In genomic region chr17:56474311-56474830, GRCm38 (mm10) we compare ENCODE assay signal across 8 mouse cellular contexts. TPM values are rescaled to one million over a fixed set of nuclear protein-coding genes. Genes with fewer than 3 reads are reported as not detected.
DNase-seq lines count a peak whose midpoint lies in the region; ATAC-seq lines count a peak whose summit lies in the region.

No protein-coding gene starts in this region.

- peaks cover 16% of the 10 kb centered on the region for H3K27me3 ChIP-seq in neural tube, embryonic 11.5 days (ENCODE audit: control insufficient read depth, insufficient read depth, low read length)
- peaks cover 72% of the 10 kb centered on the region for H3K27me3 ChIP-seq in limb, embryonic 10.5 days (ENCODE audit: low read depth, poor library complexity, severe bottlenecking)

- DNase-seq in adrenal gland, adult (ENCODE audit: inconsistent age in 2 of 2, low spot score in 1 of 2): peak; percentile 50 to 80
- no peak for DNase-seq in adrenal gland, adult 18-20 months (ENCODE audit: low spot score in 2 of 2)
- DNase-seq in neural tube, embryonic 11.5 days (ENCODE audit: low spot score): peak; percentile 51
- no peak for DNase-seq in neural tube, embryonic 10.5 days (ENCODE audit: extremely low spot score, low spot score)
- no peak for DNase-seq in limb, embryonic 10.5 days (ENCODE audit: low spot score)
- DNase-seq in right cerebral cortex, postnatal 25 days: peak; percentile 44
- no peak for DNase-seq in layer of hippocampus, adult 9-10 months (ENCODE audit: low spot score)
- DNase-seq in urinary bladder, adult 2 months (ENCODE audit: low spot score): no peak

- no peaks in the 10 kb centered on the region for H3K9me3 ChIP-seq in neural tube, embryonic 11.5 days (ENCODE audit: control insufficient read depth, low read length)
- H3K9me3 ChIP-seq in limb, embryonic 10.5 days (replicated peaks): no peaks in the 10 kb centered on the region

- 4% methylated on average over 32 of the region's 32 CpGs for WGBS in neural tube, embryonic 11.5 days
- WGBS in limb, embryonic 10.5 days: 6% methylated on average over 32 of the region's 32 CpGs

- H3K27ac ChIP-seq in neural tube, embryonic 11.5 days (ENCODE audit: low read depth, low read length): peak overlapping the region; percentile 91
- H3K27ac ChIP-seq in limb, embryonic 10.5 days: peak overlapping the region; percentile 92

- peaks cover 46% of the 10 kb centered on the region for H3K4me1 ChIP-seq in neural tube, embryonic 11.5 days (ENCODE audit: control insufficient read depth, insufficient read depth, low read length)
- H3K4me1 ChIP-seq in limb, embryonic 10.5 days: peaks cover 67% of the 10 kb centered on the region

- peak overlapping the region; percentile 94 for H3K4me2 ChIP-seq in neural tube, embryonic 11.5 days (ENCODE audit: low read depth)

- peak overlapping the region; percentile 97 for H3K9ac ChIP-seq in neural tube, embryonic 11.5 days (ENCODE audit: low read length)

- H3K36me3 ChIP-seq in neural tube, embryonic 11.5 days (ENCODE audit: control insufficient read depth, insufficient read depth, low read length): no peaks in the 10 kb centered on the region
- H3K36me3 ChIP-seq in limb, embryonic 10.5 days: 0 out of 2 replicates have a peak, but pooled peaks cover 2% of the 10 kb centered on the region

- ATAC-seq in neural tube, embryonic 11.5 days (ENCODE audit: insufficient read depth, low FRiP score, low TSS enrichment): no peak

- peak overlapping the region; percentile 94 for H3K4me3 ChIP-seq in neural tube, embryonic 11.5 days (ENCODE audit: low read depth, low read length)
- peak overlapping the region; percentile 69 for H3K4me3 ChIP-seq in limb, embryonic 10.5 days

RNA-seq across cellular contexts. Expression of gene Ptprs, which starts 1.9 kb away (rescaled TPM):
- total RNA-seq in adrenal gland, adult 18-20 months (2021): 100 to 1,000 TPM; 130 to 188 TPM
- polyA plus RNA-seq in neural tube, embryonic 11.5 days (2014; fragmentation: Nextera tagmentation; extraction: Ambion mirVana): 164 and 174 TPM in 2 replicates
- polyA plus RNA-seq in limb, embryonic 10.5 days (2016; fragmentation: Nextera tagmentation; extraction: Ambion mirVana): 69.5 and 83.2 TPM in 2 replicates
- 313 and 341 TPM in 2 replicates for polyA plus RNA-seq in urinary bladder, adult 2 months (2012; rRNA removed)

RNA-seq across cellular contexts. Expression of gene Znrf4, which starts 37.9 kb away (rescaled TPM):
- total RNA-seq in adrenal gland, adult 18-20 months (2021): not detected
- not detected in 2 replicates for polyA plus RNA-seq in neural tube, embryonic 11.5 days (2014; fragmentation: Nextera tagmentation; extraction: Ambion mirVana)
- not detected in 2 replicates for polyA plus RNA-seq in limb, embryonic 10.5 days (2016; fragmentation: Nextera tagmentation; extraction: Ambion mirVana)
- not detected in 2 replicates for polyA plus RNA-seq in urinary bladder, adult 2 months (2012; rRNA removed)

Comparison
In these comparisons a context has a peak if more than half of its experiments do, and no peak if none do; other contexts are left out.
1. DNase-seq: peak in adrenal gland, adult (2 of 2), neural tube, embryonic 11.5 days (single experiment) and right cerebral cortex, postnatal 25 days (single experiment); none in adrenal gland, adult 18-20 months (0 of 2), neural tube, embryonic 10.5 days (single experiment), limb, embryonic 10.5 days (single experiment), layer of hippocampus, adult 9-10 months (single experiment) and urinary bladder, adult 2 months (single experiment).